Comparison of ENCODE assay signal across 8 mouse cellular contexts in genomic region chr2:37442611-37443591, GRCm38 (mm10). TPM values are rescaled to one million over a fixed set of nuclear protein-coding genes. Genes with fewer than 3 reads are reported as not detected.
A peak's percentile ranks its signal among the peaks of the same experiment; 100 is the strongest.
DNase-seq lines count a peak whose midpoint lies in the region; ATAC-seq and TF ChIP-seq lines count a peak whose summit lies in the region.

Gene Zbtb26 (minus strand): TSS chr2:37443135.
Gene Zbtb6 (minus strand): TSS chr2:37443171.
Gene Rabgap1 (plus strand): TSS chr2:37443279.

- peak within 1 kb of the TSS; percentile 68 for H3K27ac ChIP-seq in brown adipose tissue, adult 24 weeks (replicated peaks; ENCODE audit: low read depth, low read length)
- peak within 1 kb of the TSS; percentile 87 for H3K27ac ChIP-seq in heart, embryonic 13.5 days (replicated peaks)
- H3K27ac ChIP-seq in liver, embryonic 11.5 days (ENCODE audit: low read depth, low read length) = peak within 1 kb of the TSS; percentile 90

- H3K4me1 ChIP-seq in brown adipose tissue, adult 24 weeks (ENCODE audit: control insufficient read depth, insufficient read depth, insufficient read length, low read length) = peaks cover 2% of the 10 kb centered on the region; the same call in 1 of the 2 replicates
- H3K4me1 ChIP-seq in heart, embryonic 13.5 days = peaks cover 27% of the 10 kb centered on the region
- H3K4me1 ChIP-seq in liver, embryonic 11.5 days (replicated peaks; ENCODE audit: control insufficient read depth, insufficient read depth, low read length) = peaks cover 14% of the 10 kb centered on the region

- H3K79me2 ChIP-seq in myocyte (ENCODE audit: control insufficient read depth, insufficient read depth) = peaks cover 84% of the 10 kb centered on the region

- ATAC-seq in CD4-positive, CD25-positive, alpha-beta regulatory T cell, adult 4 months = peak; percentile 97
- peak; percentile 99 for ATAC-seq in erythroid progenitor cell, adult 5-6 weeks (replicated peaks; ENCODE audit: low FRiP score, poor library complexity, severe bottlenecking)
- peak; percentile 99 for ATAC-seq in heart, embryonic 13.5 days (ENCODE audit: extremely low read depth, insufficient number of reproducible peaks, low FRiP score, low TSS enrichment)
- peak; percentile 98 for ATAC-seq in liver, embryonic 11.5 days (replicated peaks; ENCODE audit: low FRiP score)

- no peaks in the 10 kb centered on the region for H3K27me3 ChIP-seq in heart, embryonic 13.5 days (replicated peaks)
- no peaks in the 10 kb centered on the region for H3K27me3 ChIP-seq in liver, embryonic 11.5 days (replicated peaks; ENCODE audit: control insufficient read depth, insufficient read depth, low read length)
- H3K27me3 ChIP-seq in myocyte (ENCODE audit: control insufficient read depth, insufficient read depth, insufficient read length) = no peaks in the 10 kb centered on the region

- DNase-seq in kidney, postnatal 10 days = peak; percentile 98
- DNase-seq in liver, embryonic 11.5 days (ENCODE audit: low spot score) = peak; percentile 95
- peak; percentile 93 to 96 for DNase-seq in spleen, postnatal 4 days (ENCODE audit: low spot score in 2 of 2)

- peak within 1 kb of the TSS; percentile 81 for H3K4me2 ChIP-seq in heart, embryonic 13.5 days
- peak within 1 kb of the TSS; percentile 70 for H3K4me2 ChIP-seq in liver, embryonic 11.5 days
- peak within 1 kb of the TSS; percentile 69 for H3K4me2 ChIP-seq in myocyte (ENCODE audit: low read depth)

- under 1% methylated on average over 51 of the region's 51 CpGs for WGBS in heart, embryonic 13.5 days
- under 1% methylated on average over 51 of the region's 51 CpGs for WGBS in liver, embryonic 11.5 days

- peak within 1 kb of the TSS; percentile 37 for H3ac ChIP-seq in myocyte (ENCODE audit: control insufficient read depth, insufficient read length)

- no peaks in the 10 kb centered on the region for H3K9me3 ChIP-seq in heart, embryonic 13.5 days
- H3K9me3 ChIP-seq in liver, embryonic 11.5 days (ENCODE audit: control insufficient read depth, low read length) = no peaks in the 10 kb centered on the region

- peaks cover 10% of the 10 kb centered on the region for H3K36me3 ChIP-seq in heart, embryonic 13.5 days
- H3K36me3 ChIP-seq in liver, embryonic 11.5 days (ENCODE audit: control insufficient read depth, insufficient read depth, low read length) = no peaks in the 10 kb centered on the region
- no peaks in the 10 kb centered on the region for H3K36me3 ChIP-seq in myocyte (ENCODE audit: control insufficient read depth, insufficient read depth)

- peak; percentile 87 for TF ChIP-seq POLR2A in myocyte (IDR thresholded peaks at IDR 0.05; ENCODE audit: insufficient read length, low read depth)

- H3K9ac ChIP-seq in heart, embryonic 13.5 days = peak within 1 kb of the TSS; percentile 93
- peak within 1 kb of the TSS; percentile 91 for H3K9ac ChIP-seq in liver, embryonic 11.5 days (ENCODE audit: low read depth, low read length)

- peak within 1 kb of the TSS; percentile 92 for H3K4me3 ChIP-seq in brown adipose tissue, adult 24 weeks (ENCODE audit: insufficient read depth, low read depth, low read length)
- peak within 1 kb of the TSS; percentile 84 for H3K4me3 ChIP-seq in heart, embryonic 13.5 days
- H3K4me3 ChIP-seq in liver, embryonic 11.5 days (ENCODE audit: low read depth, low read length) = peak within 1 kb of the TSS; percentile 83
- peak within 1 kb of the TSS; percentile 99 for H3K4me3 ChIP-seq in myocyte

TF ChIP-seq in myocyte, 11 proteins besides CTCF, POLR2A, EP300 and RAD21:
- TF ChIP-seq TCF12 (IDR thresholded peaks at IDR 0.05; ENCODE audit: insufficient read depth, poor library complexity, severe bottlenecking) = no peak
- TF ChIP-seq CEBPB (IDR thresholded peaks at IDR 0.05; ENCODE audit: insufficient read depth, poor library complexity, severe bottlenecking) = no peak
- no peak for TF ChIP-seq REST (IDR thresholded peaks at IDR 0.05; ENCODE audit: insufficient read depth, insufficient read length)
- no peak for TF ChIP-seq E2F4 (IDR thresholded peaks at IDR 0.05; ENCODE audit: insufficient read depth)
- TF ChIP-seq MAX (IDR thresholded peaks at IDR 0.05; ENCODE audit: low read depth) = no peak
- peak in 1 of 3 experiments; percentile 16 for TF ChIP-seq MYOG (IDR thresholded peaks at IDR 0.05; ENCODE audit: control insufficient read depth in 1 of 3, insufficient read depth in 1 of 3, insufficient read length in 2 of 3, low read depth in 2 of 3)
- TF ChIP-seq USF1 (IDR thresholded peaks at IDR 0.05; ENCODE audit: low read depth) = peak; percentile 61
- TF ChIP-seq SRF (IDR thresholded peaks at IDR 0.05; ENCODE audit: control insufficient read depth, insufficient read length, low read depth) = peak; percentile 57
- TF ChIP-seq MYOD1 (IDR thresholded peaks at IDR 0.05; ENCODE audit: control insufficient read depth in 1 of 3, insufficient read length in 2 of 3, low read depth in 2 of 3) = peak in 1 of 3 experiments; percentile 4
- no peak for TF ChIP-seq TCF3 (IDR thresholded peaks at IDR 0.05; ENCODE audit: insufficient read length, low read depth)
- TF ChIP-seq POLR2AphosphoS2 (IDR thresholded peaks at IDR 0.05; ENCODE audit: insufficient read length, low read depth) = peak; percentile 85

RNA-seq across cellular contexts. Expression of gene Zbtb26, which starts in this region (rescaled TPM):
- polyA plus RNA-seq in CD4-positive, CD25-positive, alpha-beta regulatory T cell, adult 4 months (2017; shearing (Covaris generic)) = 1 to 10 TPM; 4.1 to 4.3 TPM
- polyA plus RNA-seq in brown adipose tissue, adult 24 weeks (2012; ENCODE audit: insufficient read depth, insufficient read length, missing spikeins) = 3.1 and 3.2 TPM in 2 replicates
- total RNA-seq in erythroid progenitor cell, adult 5-6 weeks (2015; ENCODE audit: low replicate concordance) = 5.4 and 9.2 TPM in 2 replicates
- total RNA-seq in erythroid progenitor cell, adult 5-6 weeks (2017; ENCODE audit: low replicate concordance) = 6.4 and 8.0 TPM in 2 replicates
- polyA plus RNA-seq in heart, embryonic 13.5 days (2015; fragmentation: Nextera tagmentation; extraction: Ambion mirVana) = 3.9 and 4.3 TPM in 2 replicates
- 7.6 and 7.7 TPM in 2 replicates for polyA plus RNA-seq in liver, embryonic 11.5 days (2014; fragmentation: Nextera tagmentation; extraction: Ambion mirVana)
- polyA plus RNA-seq in myocyte (2012; fragmentation: generic; extraction: Trizol) = 0.97 TPM

RNA-seq across cellular contexts. Expression of gene Zbtb6, which starts in this region (rescaled TPM):
- 1 to 10 TPM; 5.2 to 5.3 TPM for polyA plus RNA-seq in CD4-positive, CD25-positive, alpha-beta regulatory T cell, adult 4 months (2017; shearing (Covaris generic))
- 6.8 and 8.7 TPM in 2 replicates for polyA plus RNA-seq in brown adipose tissue, adult 24 weeks (2012; ENCODE audit: insufficient read depth, insufficient read length, missing spikeins)
- total RNA-seq in erythroid progenitor cell, adult 5-6 weeks (2015; ENCODE audit: low replicate concordance) = 6.5 and 14.3 TPM in 2 replicates
- total RNA-seq in erythroid progenitor cell, adult 5-6 weeks (2017; ENCODE audit: low replicate concordance) = 13.2 and 22.3 TPM in 2 replicates
- 3.9 and 4.0 TPM in 2 replicates for polyA plus RNA-seq in heart, embryonic 13.5 days (2015; fragmentation: Nextera tagmentation; extraction: Ambion mirVana)
- 4.0 and 4.4 TPM in 2 replicates for polyA plus RNA-seq in liver, embryonic 11.5 days (2014; fragmentation: Nextera tagmentation; extraction: Ambion mirVana)
- 1.8 TPM for polyA plus RNA-seq in myocyte (2012; fragmentation: generic; extraction: Trizol)

RNA-seq across cellular contexts. Expression of gene Rabgap1, which starts in this region (rescaled TPM):
- polyA plus RNA-seq in CD4-positive, CD25-positive, alpha-beta regulatory T cell, adult 4 months (2017; shearing (Covaris generic)) = 10 to 100 TPM; 42.1 to 56.4 TPM
- 16.6 and 26.6 TPM in 2 replicates for polyA plus RNA-seq in brown adipose tissue, adult 24 weeks (2012; ENCODE audit: insufficient read depth, insufficient read length, missing spikeins)
- total RNA-seq in erythroid progenitor cell, adult 5-6 weeks (2015; ENCODE audit: low replicate concordance) = 5.4 and 5.9 TPM in 2 replicates
- 15.4 and 21.3 TPM in 2 replicates for total RNA-seq in erythroid progenitor cell, adult 5-6 weeks (2017; ENCODE audit: low replicate concordance)
- 25.8 and 26.1 TPM in 2 replicates for polyA plus RNA-seq in heart, embryonic 13.5 days (2015; fragmentation: Nextera tagmentation; extraction: Ambion mirVana)
- 20.3 and 20.4 TPM in 2 replicates for polyA plus RNA-seq in liver, embryonic 11.5 days (2014; fragmentation: Nextera tagmentation; extraction: Ambion mirVana)
- 16.0 TPM for polyA plus RNA-seq in myocyte (2012; fragmentation: generic; extraction: Trizol)

Comparison
In these comparisons a context has a peak if more than half of its experiments do, and no peak if none do; other contexts are left out.
1. Peak in every context shown above with its lines: DNase-seq, ATAC-seq, H3K4me3 ChIP-seq and H3K27ac ChIP-seq.